Mouse (Mus musculus): ENCODE measurements around the gene Cnpy2. TPM values are rescaled to one million over a fixed set of nuclear protein-coding genes. Genes with fewer than 3 reads are reported as not detected.

Cnpy2 gene
- polyA plus RNA-seq, 1 experiment from 2014 or later: 390 TPM

GRCm38 (mm10) chr10:128372142-128372541 is 49.9 kb downstream of the Cnpy2 start:
- Histone ChIP-seq H3K4me2 (replicated peaks) (no peak overlapping the region), H3K9me3 (no peaks in the 10 kb centered on the region), H3K9ac (no peak overlapping the region), H3K4me1 (peaks cover 22% of the 10 kb centered on the region), H3K27me3 (no peaks in the 10 kb centered on the region), H3K4me3 (no peak overlapping the region), H3K27ac (no peak overlapping the region), H3K36me3 (no peaks in the 10 kb centered on the region)
- 84% methylated on average over 5 of the region's 5 CpGs for WGBS
- no peak for ATAC-seq (ENCODE audit: low FRiP score, low read depth)

GRCm38 (mm10) chr10:128372989-128373748 is 50.9 kb downstream of the Cnpy2 start:
- Histone ChIP-seq H3K9ac (no peak overlapping the region), H3K9me3 (no peaks in the 10 kb centered on the region), H3K4me3 (no peak overlapping the region), H3K27me3 (no peaks in the 10 kb centered on the region), H3K27ac (no peak overlapping the region), H3K36me3 (peaks cover under 1% of the 10 kb centered on the region; the same call in 1 of the 2 replicates), H3K4me2 (replicated peaks) (no peak overlapping the region), H3K4me1 (peaks cover 17% of the 10 kb centered on the region)
- no peak for ATAC-seq (ENCODE audit: low FRiP score, low read depth)
- 87% methylated on average over 6 of the region's 6 CpGs for WGBS

- Histone ChIP-seq H3K36me3 (peaks cover 13% of the 10 kb centered on the region), H3K27ac (no peak overlapping the region), H3K9ac (no peak overlapping the region), H3K4me1 (peaks cover 20% of the 10 kb centered on the region), H3K4me3 (no peak overlapping the region), H3K9me3 (no peaks in the 10 kb centered on the region), H3K27me3 (no peaks in the 10 kb centered on the region), H3K4me2 (replicated peaks) (no peak overlapping the region)
- WGBS: 87% methylated on average over 6 of the region's 6 CpGs
- ATAC-seq (ENCODE audit: low FRiP score, low read depth): no peak
Measured at GRCm38 (mm10) chr10:128374393-128374792, 52.1 kb downstream of the Cnpy2 start.

GRCm38 (mm10) chr10:128376099-128376454 is 53.8 kb downstream of the Cnpy2 start:
- Histone ChIP-seq H3K4me2 (replicated peaks) (peak overlapping the region; percentile 85), H3K36me3 (peaks cover 29% of the 10 kb centered on the region), H3K4me1 (peaks cover 18% of the 10 kb centered on the region), H3K9me3 (no peaks in the 10 kb centered on the region), H3K4me3 (peak overlapping the region; percentile 91), H3K27ac (peak overlapping the region; percentile 98), H3K9ac (peak overlapping the region; percentile 99), H3K27me3 (no peaks in the 10 kb centered on the region)
- no peak for ATAC-seq (ENCODE audit: low FRiP score, low read depth)
- WGBS: 47% methylated on average over 4 of the region's 4 CpGs

- ATAC-seq (ENCODE audit: low FRiP score, low read depth): peak; percentile 88
- peaks cover 33% of the 10 kb centered on the region for H3K36me3 ChIP-seq
- peak within 1 kb of the TSS; percentile 99 for H3K9ac ChIP-seq
- peak within 1 kb of the TSS; percentile 85 for H3K4me2 ChIP-seq (replicated peaks)
- H3K27ac ChIP-seq: peak within 1 kb of the TSS; percentile 98
- H3K4me1 ChIP-seq: peaks cover 18% of the 10 kb centered on the region
- H3K9me3 ChIP-seq: no peaks in the 10 kb centered on the region
- H3K27me3 ChIP-seq: no peaks in the 10 kb centered on the region
- H3K4me3 ChIP-seq: peak within 1 kb of the TSS; percentile 91
- under 1% methylated on average over 67 of the region's 73 CpGs for WGBS
Measured at GRCm38 (mm10) chr10:128376455-128377211, 54.4 kb downstream of the Cnpy2 start, which contains the start of gene Ankrd52. Gene Ankrd52, plus strand, starts transcription at chr10:128377115.

Other genes with a start within 250 kb of the Cnpy2 start
- 1,947 and 1,954 TPM in 2 replicates for gene Atp5b, start 239.2 kb upstream of the Cnpy2 start, polyA plus RNA-seq (2015; fragmentation: Nextera tagmentation; extraction: Ambion mirVana)
- gene Baz2a, start 230.9 kb upstream of the Cnpy2 start, polyA plus RNA-seq (2015; fragmentation: Nextera tagmentation; extraction: Ambion mirVana): 9.0 and 10.5 TPM in 2 replicates
- gene Rbms2, start 142.2 kb upstream of the Cnpy2 start, polyA plus RNA-seq (2015; fragmentation: Nextera tagmentation; extraction: Ambion mirVana): 39.0 and 40.6 TPM in 2 replicates
- gene Gls2, start 128.0 kb upstream of the Cnpy2 start, polyA plus RNA-seq (2015; fragmentation: Nextera tagmentation; extraction: Ambion mirVana): 1.8 and 2.5 TPM in 2 replicates
- gene Spryd4, start 110.7 kb upstream of the Cnpy2 start, polyA plus RNA-seq (2015; fragmentation: Nextera tagmentation; extraction: Ambion mirVana): 34.5 and 35.2 TPM in 2 replicates
- gene Mip, start 96.6 kb upstream of the Cnpy2 start, polyA plus RNA-seq (2015; fragmentation: Nextera tagmentation; extraction: Ambion mirVana): 0.45 and 0.57 TPM in 2 replicates
- 75.7 and 76.4 TPM in 2 replicates for gene Timeless, start 90.4 kb upstream of the Cnpy2 start, polyA plus RNA-seq (2015; fragmentation: Nextera tagmentation; extraction: Ambion mirVana)
- 0.27 and 0.63 TPM in 2 replicates for gene Apon, start 68.4 kb upstream of the Cnpy2 start, polyA plus RNA-seq (2015; fragmentation: Nextera tagmentation; extraction: Ambion mirVana)
- not detected in 2 replicates for gene Apof, start 53.8 kb upstream of the Cnpy2 start, polyA plus RNA-seq (2015; fragmentation: Nextera tagmentation; extraction: Ambion mirVana)
- gene Stat2, start 51.9 kb upstream of the Cnpy2 start, polyA plus RNA-seq (2015; fragmentation: Nextera tagmentation; extraction: Ambion mirVana): 14.6 and 16.6 TPM in 2 replicates
- gene Il23a, start 23.7 kb upstream of the Cnpy2 start, polyA plus RNA-seq (2015; fragmentation: Nextera tagmentation; extraction: Ambion mirVana): 0.18 TPM in 1 of 2 replicates, not detected in the other
- 33.6 and 35.2 TPM in 2 replicates for gene Pan2, start 19.1 kb upstream of the Cnpy2 start, polyA plus RNA-seq (2015; fragmentation: Nextera tagmentation; extraction: Ambion mirVana)
- 167 and 176 TPM in 2 replicates for gene Cs, start 15.3 kb downstream of the Cnpy2 start, polyA plus RNA-seq (2015; fragmentation: Nextera tagmentation; extraction: Ambion mirVana)
- 14.8 and 15.3 TPM in 2 replicates for gene Coq10a, start 46.5 kb downstream of the Cnpy2 start, polyA plus RNA-seq (2015; fragmentation: Nextera tagmentation; extraction: Ambion mirVana)
- 11.7 and 12.9 TPM in 2 replicates for gene Ankrd52, start 54.7 kb downstream of the Cnpy2 start, polyA plus RNA-seq (2015; fragmentation: Nextera tagmentation; extraction: Ambion mirVana)
- gene Slc39a5, start 78.8 kb downstream of the Cnpy2 start, polyA plus RNA-seq (2015; fragmentation: Nextera tagmentation; extraction: Ambion mirVana): 0.28 and 0.38 TPM in 2 replicates
- 60.6 and 61.4 TPM in 2 replicates for gene Nabp2, start 89.0 kb downstream of the Cnpy2 start, polyA plus RNA-seq (2015; fragmentation: Nextera tagmentation; extraction: Ambion mirVana)
- gene Rnf41, start 89.2 kb downstream of the Cnpy2 start, polyA plus RNA-seq (2015; fragmentation: Nextera tagmentation; extraction: Ambion mirVana): 42.3 and 43.3 TPM in 2 replicates
- gene Smarcc2, start 136.8 kb downstream of the Cnpy2 start, polyA plus RNA-seq (2015; fragmentation: Nextera tagmentation; extraction: Ambion mirVana): 96.6 and 110 TPM in 2 replicates
- 1,077 and 1,101 TPM in 2 replicates for gene Myl6, start 171.7 kb downstream of the Cnpy2 start, polyA plus RNA-seq (2015; fragmentation: Nextera tagmentation; extraction: Ambion mirVana)
- 4.7 and 5.0 TPM in 2 replicates for gene Myl6b, start 176.2 kb downstream of the Cnpy2 start, polyA plus RNA-seq (2015; fragmentation: Nextera tagmentation; extraction: Ambion mirVana)
- 24.0 and 28.0 TPM in 2 replicates for gene Esyt1, start 203.4 kb downstream of the Cnpy2 start, polyA plus RNA-seq (2015; fragmentation: Nextera tagmentation; extraction: Ambion mirVana)
- gene Zc3h10, start 225.3 kb downstream of the Cnpy2 start, polyA plus RNA-seq (2015; fragmentation: Nextera tagmentation; extraction: Ambion mirVana): 16.4 and 17.3 TPM in 2 replicates
- 3,677 and 3,933 TPM in 2 replicates for gene Rpl41, start 226.8 kb downstream of the Cnpy2 start, polyA plus RNA-seq (2015; fragmentation: Nextera tagmentation; extraction: Ambion mirVana)
- gene Pa2g4, start 243.5 kb downstream of the Cnpy2 start, polyA plus RNA-seq (2015; fragmentation: Nextera tagmentation; extraction: Ambion mirVana): 198 and 200 TPM in 2 replicates

Measured in limb, embryonic 13.5 days (tissue).